Mouse (Mus musculus) midbrain, embryonic 12.5 days (tissue): ENCODE results near the gene Cct5. TPM values are rescaled to one million over a fixed set of nuclear protein-coding genes. Genes with fewer than 3 reads are reported as not detected.
A peak's percentile ranks its signal among the peaks of the same experiment; 100 is the strongest.

ENCODE experiments used
- ATAC-seq: fragments of 200-750 bp; cut with Nextera tagmentation; 2 replicates; pipeline ENCODE4 v1.8.0; 2017; ENCODE audit warnings: low read depth, moderate TSS enrichment, moderate library complexity; ENCODE audit not compliant: low FRiP score
- H3K27ac ChIP-seq: fragments of 300-500 bp; sonication (generic); replicated peaks from 2 replicates; pipeline ENCODE4 v1.5.1; 2016; ENCODE audit warnings: mild to moderate bottlenecking
- H3K27me3 ChIP-seq: fragments of 300-500 bp; sonication (generic); 2 replicates; pipeline ENCODE4 v1.6.1; 2016; ENCODE audit warnings: mild to moderate bottlenecking
- H3K36me3 ChIP-seq: fragments of 300-500 bp; sonication (generic); 2 replicates; pipeline ENCODE4 v1.6.1; 2016
- H3K4me1 ChIP-seq: fragments of 300-500 bp; sonication (generic); 2 replicates; pipeline ENCODE4 v1.6.1; 2016
- H3K4me2 ChIP-seq: fragments of 300-500 bp; sonication (generic); replicated peaks from 2 replicates; pipeline ENCODE4 v1.6.1; 2016; ENCODE audit warnings: mild to moderate bottlenecking, moderate library complexity
- H3K4me3 ChIP-seq: fragments of 300-500 bp; sonication (generic); 2 replicates; pipeline ENCODE4 v1.5.1; 2016; ENCODE audit warnings: mild to moderate bottlenecking
- H3K9ac ChIP-seq: fragments of 300-500 bp; sonication (generic); replicated peaks from 2 replicates; pipeline ENCODE4 v1.6.1; 2016; ENCODE audit warnings: mild to moderate bottlenecking, moderate library complexity
- H3K9me3 ChIP-seq: fragments of 300-500 bp; sonication (generic); 2 replicates; pipeline ENCODE4 v1.6.1; 2016; ENCODE audit warnings: mild to moderate bottlenecking
- WGBS: fragments of 180-500 bp; shearing (Covaris S2); methylation state at CpG from one replicate; pipeline ENCODE4 v1.1.7; 2016; 5-methylcytosine and 5-hydroxymethylcytosine counted together
- polyA plus RNA-seq: library from polyadenylated mRNA; unstranded; fragments of >200 nt; fragmentation: Nextera tagmentation; extraction: Ambion mirVana; gene quantifications from 2 replicates; pipeline ENCODE4 v1.2.1, GENCODE M21; 2016

Cct5 gene
- polyA plus RNA-seq, 1 experiment from 2014 or later = 610 TPM

- no peak for ATAC-seq
- peaks cover 10% of the 10 kb centered on the region; the same call in 1 of the 2 replicates for H3K4me1 ChIP-seq
Measured at GRCm38 (mm10) chr15:31627277-31628154, 25.9 kb upstream of the Cct5 start.

DNA sequence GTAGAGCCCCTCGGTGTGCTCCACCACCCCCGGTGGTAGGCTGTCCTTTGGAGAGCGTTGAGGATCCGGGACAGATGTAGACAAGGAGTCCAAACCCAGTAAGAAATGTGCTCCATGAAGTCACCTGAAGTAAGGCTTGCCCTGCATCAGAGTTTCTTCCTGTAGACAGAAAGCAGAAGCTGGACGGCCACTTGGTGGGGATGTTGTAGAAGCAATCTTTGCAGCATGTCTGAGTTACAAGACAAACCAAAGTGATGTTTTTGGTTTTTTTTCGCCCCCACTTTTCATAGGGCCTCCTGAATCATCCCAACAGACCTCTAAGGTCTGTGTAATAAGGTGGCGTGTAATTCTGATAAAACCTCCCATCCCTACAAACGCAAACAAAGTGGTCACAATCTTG, 17.9 kb upstream of the Cct5 start:
- H3K4me1 ChIP-seq = no peaks in the 10 kb centered on the region
- no peak overlapping the region for H3K9ac ChIP-seq
- H3K4me2 ChIP-seq = no peak overlapping the region
- 94% methylated on average over 8 of the region's 8 CpGs for WGBS
- H3K36me3 ChIP-seq = peaks cover 44% of the 10 kb centered on the region
- H3K27me3 ChIP-seq = no peaks in the 10 kb centered on the region
- H3K9me3 ChIP-seq = no peaks in the 10 kb centered on the region
- no peak for ATAC-seq
- H3K27ac ChIP-seq = no peak overlapping the region
- no peak overlapping the region for H3K4me3 ChIP-seq

More at GRCm38 (mm10) chr15:31627277-31628154, 25.9 kb upstream of the Cct5 start:
- Histone ChIP-seq H3K9me3 (no peaks in the 10 kb centered on the region), H3K4me2 (no peak overlapping the region), H3K27me3 (no peaks in the 10 kb centered on the region), H3K4me3 (no peak overlapping the region), H3K27ac (peak overlapping the region; percentile 20; the same call in 1 of the 2 replicates), H3K36me3 (peaks cover 11% of the 10 kb centered on the region; the same call in 1 of the 2 replicates), H3K9ac (no peak overlapping the region)
- 74% methylated on average over 12 of the region's 12 CpGs for WGBS

DNA sequence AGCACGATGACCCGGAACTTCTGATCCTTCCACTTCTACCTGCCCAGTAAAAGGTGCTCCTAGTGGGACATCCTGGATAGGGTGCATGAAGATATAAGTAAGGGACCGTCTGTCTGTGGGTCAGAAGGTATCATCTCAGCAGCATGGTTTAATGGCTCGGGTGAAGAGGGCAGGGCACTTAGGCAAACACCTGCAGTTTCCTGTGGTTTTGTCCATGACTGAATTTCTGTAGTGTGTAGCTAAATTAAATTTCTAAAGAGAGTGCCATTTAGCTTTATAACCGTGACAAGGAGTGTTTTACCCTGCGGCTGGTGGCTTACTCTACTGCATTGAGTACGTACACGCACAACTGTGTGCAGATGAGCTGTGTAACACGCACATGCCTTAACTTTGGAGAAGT, 15.7 kb upstream of the Cct5 start:
- H3K4me2 ChIP-seq = no peak overlapping the region
- ATAC-seq = no peak
- no peak overlapping the region for H3K4me3 ChIP-seq
- H3K36me3 ChIP-seq = peaks cover 40% of the 10 kb centered on the region
- 90% methylated on average over 9 of the region's 9 CpGs for WGBS
- no peaks in the 10 kb centered on the region for H3K9me3 ChIP-seq
- no peak overlapping the region for H3K9ac ChIP-seq
- H3K27ac ChIP-seq = no peak overlapping the region
- no peaks in the 10 kb centered on the region for H3K27me3 ChIP-seq
- no peaks in the 10 kb centered on the region for H3K4me1 ChIP-seq

DNA sequence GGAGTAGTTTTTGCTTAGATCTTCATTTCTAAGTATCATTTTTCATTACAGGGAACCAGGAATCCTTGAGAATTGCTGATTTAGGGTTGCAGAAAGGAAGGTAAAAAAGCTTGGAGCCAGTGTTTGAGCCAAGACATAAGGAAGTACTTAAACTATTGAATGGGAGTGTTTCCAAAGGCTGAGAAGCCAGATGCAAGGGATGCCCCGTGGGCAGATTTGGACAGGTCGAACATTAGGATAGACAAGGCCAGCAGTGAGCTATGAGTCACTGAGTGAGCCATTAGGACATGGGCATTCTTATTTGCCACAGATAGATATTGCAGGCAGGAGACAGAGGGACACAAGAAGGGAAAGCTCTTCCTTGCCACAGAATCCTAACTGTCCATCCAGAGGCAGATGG, 13.1 kb upstream of the Cct5 start:
- Histone ChIP-seq H3K27me3 (no peaks in the 10 kb centered on the region), H3K4me3 (no peak overlapping the region), H3K36me3 (peaks cover 42% of the 10 kb centered on the region), H3K4me1 (no peaks in the 10 kb centered on the region), H3K27ac (no peak overlapping the region), H3K4me2 (no peak overlapping the region), H3K9ac (no peak overlapping the region), H3K9me3 (no peaks in the 10 kb centered on the region)
- no peak for ATAC-seq
- 90% methylated on average over 2 of the region's 2 CpGs for WGBS

DNA sequence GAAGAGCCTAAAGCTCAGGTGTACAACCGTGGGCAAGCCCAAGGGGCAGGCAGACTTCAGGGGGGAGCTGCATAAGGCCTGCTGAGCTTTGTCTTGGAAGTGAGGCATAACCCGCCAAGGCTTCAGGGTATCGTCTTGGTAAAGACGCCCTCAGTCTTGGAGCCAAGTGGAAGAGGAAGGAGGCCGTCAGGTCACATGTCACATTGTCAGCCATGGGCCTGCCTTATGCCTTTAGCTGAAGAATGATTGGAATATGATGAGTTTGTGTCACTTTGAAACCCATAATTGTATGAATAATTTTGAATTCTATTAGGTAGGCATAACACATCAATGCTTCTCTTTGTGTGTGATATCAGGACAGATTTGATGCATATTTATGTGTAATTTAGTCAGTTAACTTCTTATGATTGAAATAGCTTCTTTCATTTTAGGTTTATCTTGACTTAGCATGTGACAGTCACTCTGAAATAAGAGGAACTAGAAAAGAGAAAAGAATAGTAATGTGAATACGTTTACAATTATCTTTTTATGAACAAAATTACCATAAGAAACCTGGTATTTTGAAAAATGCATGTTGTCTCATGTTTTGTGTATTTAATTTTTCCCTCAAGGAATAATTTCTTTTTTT, 12.3 kb upstream of the Cct5 start:
- H3K4me2 ChIP-seq = no peak overlapping the region
- H3K4me3 ChIP-seq = no peak overlapping the region
- no peaks in the 10 kb centered on the region for H3K9me3 ChIP-seq
- no peak for ATAC-seq
- H3K36me3 ChIP-seq = peaks cover 36% of the 10 kb centered on the region
- no peaks in the 10 kb centered on the region for H3K4me1 ChIP-seq
- H3K27ac ChIP-seq = no peak overlapping the region
- WGBS = 91% methylated on average over 6 of the region's 6 CpGs
- H3K27me3 ChIP-seq = no peaks in the 10 kb centered on the region
- H3K9ac ChIP-seq = no peak overlapping the region

- no peak for ATAC-seq
- H3K36me3 ChIP-seq = peaks cover 18% of the 10 kb centered on the region
Measured at GRCm38 (mm10) chr15:31611976-31612375, 10.4 kb upstream of the Cct5 start.

DNA sequence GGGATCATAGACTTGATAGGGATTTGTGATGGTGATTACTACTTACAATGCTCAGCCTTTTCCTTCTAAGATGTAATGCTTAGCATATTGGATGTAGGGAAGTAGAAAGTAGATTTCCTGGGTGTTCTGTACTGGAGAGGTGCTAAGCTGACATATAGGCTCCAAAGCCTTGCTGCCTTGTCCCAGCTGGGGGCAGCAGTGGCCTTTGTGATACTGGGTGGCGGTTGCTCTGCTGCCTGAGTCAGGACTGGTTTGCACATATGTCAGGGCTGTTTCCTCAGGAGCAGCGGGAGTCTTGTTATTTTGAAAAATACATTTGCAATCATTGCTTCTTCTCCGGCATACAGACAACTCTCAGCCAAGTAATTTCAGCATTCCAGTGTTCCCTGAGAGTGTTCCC, 9.4 kb upstream of the Cct5 start:
- Histone ChIP-seq H3K36me3 (peaks cover 13% of the 10 kb centered on the region; the same call in 1 of the 2 replicates), H3K27me3 (no peaks in the 10 kb centered on the region), H3K4me3 (no peak overlapping the region), H3K4me2 (no peak overlapping the region), H3K4me1 (no peaks in the 10 kb centered on the region), H3K27ac (no peak overlapping the region), H3K9me3 (no peaks in the 10 kb centered on the region), H3K9ac (no peak overlapping the region)
- 77% methylated on average over 3 of the region's 3 CpGs for WGBS
- no peak for ATAC-seq

More at GRCm38 (mm10) chr15:31611976-31612375, 10.4 kb upstream of the Cct5 start:
- Histone ChIP-seq H3K27ac (no peak overlapping the region), H3K4me2 (no peak overlapping the region), H3K9ac (no peak overlapping the region), H3K4me1 (no peaks in the 10 kb centered on the region), H3K27me3 (no peaks in the 10 kb centered on the region), H3K9me3 (no peaks in the 10 kb centered on the region), H3K4me3 (no peak overlapping the region)
- 92% methylated on average over 4 of the region's 4 CpGs for WGBS

- no peak overlapping the region for H3K27ac ChIP-seq
- 0 out of 2 replicates have a peak, but pooled peaks cover 6% of the 10 kb centered on the region for H3K36me3 ChIP-seq
- no peaks in the 10 kb centered on the region for H3K9me3 ChIP-seq
- no peaks in the 10 kb centered on the region for H3K27me3 ChIP-seq
- H3K4me1 ChIP-seq = peaks cover 8% of the 10 kb centered on the region
- WGBS = 73% methylated on average over 6 of the region's 6 CpGs
- no peak overlapping the region for H3K4me2 ChIP-seq
- no peak for ATAC-seq
- H3K4me3 ChIP-seq = no peak overlapping the region
- no peak overlapping the region; the same call in 1 of the 2 replicates for H3K9ac ChIP-seq
Measured at GRCm38 (mm10) chr15:31606821-31607220, 5.2 kb upstream of the Cct5 start.

- no peaks in the 10 kb centered on the region for H3K9me3 ChIP-seq
- H3K27ac ChIP-seq = no peak overlapping the region
- H3K27me3 ChIP-seq = no peaks in the 10 kb centered on the region
- ATAC-seq = no peak
- WGBS = 92% methylated on average over 13 of the region's 13 CpGs
- H3K36me3 ChIP-seq = no peaks in the 10 kb centered on the region
- H3K4me2 ChIP-seq = peak overlapping the region; percentile 97
- H3K9ac ChIP-seq = peak overlapping the region; percentile 96; the same call in 1 of the 2 replicates
- H3K4me3 ChIP-seq = peak overlapping the region; percentile 95
- H3K4me1 ChIP-seq = peaks cover 28% of the 10 kb centered on the region
Measured at GRCm38 (mm10) chr15:31603113-31603512, 1.5 kb upstream of the Cct5 start.

- peak; percentile 67 for ATAC-seq
- Histone ChIP-seq H3K36me3 (peaks cover 6% of the 10 kb centered on the region), H3K4me1 (peaks cover 28% of the 10 kb centered on the region), H3K9ac (peak overlapping the region; percentile 96), H3K9me3 (no peaks in the 10 kb centered on the region), H3K27me3 (no peaks in the 10 kb centered on the region), H3K4me3 (peak overlapping the region; percentile 95), H3K27ac (peak overlapping the region; percentile 91), H3K4me2 (peak overlapping the region; percentile 97)
- 10% methylated on average over 15 of the region's 15 CpGs for WGBS
Measured at GRCm38 (mm10) chr15:31602426-31602825, 822 bp upstream of the Cct5 start.

- H3K4me1 ChIP-seq = peaks cover 28% of the 10 kb centered on the region
- under 1% methylated on average over 32 of the region's 33 CpGs for WGBS
- peak overlapping the region; percentile 91 for H3K27ac ChIP-seq
- no peaks in the 10 kb centered on the region for H3K27me3 ChIP-seq
- H3K9me3 ChIP-seq = no peaks in the 10 kb centered on the region
- H3K36me3 ChIP-seq = peaks cover 16% of the 10 kb centered on the region
- peak overlapping the region; percentile 96 for H3K9ac ChIP-seq
- ATAC-seq = peak; percentile 82
- H3K4me2 ChIP-seq = peak overlapping the region; percentile 97
- H3K4me3 ChIP-seq = peak overlapping the region; percentile 95
Measured at GRCm38 (mm10) chr15:31601279-31601645, 342 bp downstream of the Cct5 start.

DNA sequence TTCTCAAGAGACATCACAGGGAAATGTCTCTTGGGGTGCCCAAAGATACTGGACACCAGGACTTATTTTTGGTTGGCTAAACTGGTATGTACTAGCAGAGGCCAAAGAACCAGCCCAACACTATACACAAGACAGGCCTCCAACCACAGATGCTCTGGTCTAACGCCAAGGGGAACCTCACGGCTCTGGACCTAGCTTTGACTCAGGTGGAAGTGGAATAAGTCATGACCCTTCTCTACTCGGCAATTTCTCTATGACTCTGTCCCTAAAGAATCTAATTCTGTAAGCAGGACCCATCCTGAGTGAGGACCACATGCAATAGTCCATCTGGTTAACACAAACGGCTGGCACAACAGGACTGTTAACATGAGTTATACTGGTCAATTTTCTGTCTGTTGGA, 1.8 kb downstream of the Cct5 start:
- Histone ChIP-seq H3K9ac (peak overlapping the region; percentile 96; the same call in 1 of the 2 replicates), H3K27ac (no peak overlapping the region), H3K4me3 (peak overlapping the region; percentile 95), H3K27me3 (no peaks in the 10 kb centered on the region), H3K4me1 (peaks cover 28% of the 10 kb centered on the region), H3K36me3 (peaks cover 31% of the 10 kb centered on the region), H3K4me2 (peak overlapping the region; percentile 97), H3K9me3 (no peaks in the 10 kb centered on the region)
- ATAC-seq = no peak
- WGBS = 74% methylated on average over 4 of the region's 4 CpGs
